Mouse (Mus musculus) kidney, adult 2 months (tissue): ENCODE measurements around the gene Igdcc3.

ENCODE experiments used
- CTCF ChIP-seq: fragments of 200-500 bp; conservative IDR thresholded peaks from 2 replicates; pipeline ENCODE4 v1.5.1; 2011; ENCODE audit warnings: low read depth, mild to moderate bottlenecking, control low read depth, low read length, moderate library complexity, mixed read lengths; ENCODE audit not compliant: insufficient read depth, insufficient read length
- POLR2A ChIP-seq: fragments of 200-500 bp; IDR thresholded peaks from one replicate; pipeline ENCODE4 v1.6.1; 2011; ENCODE audit warnings: low read depth, low read length, control low read depth

- TF ChIP-seq CTCF (no peak), POLR2A (no peak)
Observed at GRCm38 (mm10) chr9:65233243-65233985, 92.4 kb downstream of the Igdcc3 start.
